Mouse (Mus musculus) MEL (cell line): ENCODE measurements at regions not wholly inside any gene's neighbourhood (a gene's known extent, or its start where the extent isn't known, plus 50 kb on each side); places are given as distances from the start of the nearest gene placed in this dataset.
A peak's percentile ranks its signal among the peaks of the same experiment; 100 is the strongest.
"Not testable (repeated sequence)": the region's sequence is repeated elsewhere in the genome, so short reads cannot be mapped to it uniquely, and the experiment has no call there.

Source experiments
- DNase-seq: peaks from one replicate; pipeline ENCODE4 v3.0.0; 2011; ENCODE audit warnings: low read depth, low spot score
- H3K27ac ChIP-seq: 2 replicates; pipeline ENCODE4 v1.5.1; 2012; ENCODE audit warnings: low read depth, mild to moderate bottlenecking, control low read depth, low read length, moderate library complexity; ENCODE audit not compliant: control insufficient read depth
- H3K27me3 ChIP-seq, 2 experiments: fragments of 150-350 bp in 1 of 2; sonication (generic) in 1 of 2; 2 replicates each; pipeline ENCODE4 v1.6.1; 2012; ENCODE audit warnings: low read length in 2 of 2, mild to moderate bottlenecking in 2 of 2, improper control_type of control experiment in 1 of 2, moderate library complexity in 1 of 2; ENCODE audit not compliant: insufficient read depth in 2 of 2, control insufficient read depth in 1 of 2
- H3K36me3 ChIP-seq, 2 experiments: 2 replicates each; pipeline ENCODE4 v1.6.1; 2012 to 2014; ENCODE audit warnings: low read length in 2 of 2, improper control_type of control experiment in 1 of 2, inconsistent platforms in 1 of 2, mild to moderate bottlenecking in 1 of 2; ENCODE audit not compliant: insufficient read depth in 2 of 2, control insufficient read depth in 1 of 2
- H3K4me1 ChIP-seq, 2 experiments: fragments of 150-350 bp in 1 of 2; sonication (generic) in 1 of 2; 2 replicates each; pipeline ENCODE4 v1.6.1; 2012; ENCODE audit warnings: low read length in 2 of 2, improper control_type of control experiment in 1 of 2, mild to moderate bottlenecking in 1 of 2; ENCODE audit not compliant: insufficient read depth in 2 of 2, control insufficient read depth in 1 of 2
- H3K4me3 ChIP-seq, 2 experiments: fragments of 150-350 bp in 1 of 2; sonication (generic) in 1 of 2; 2 replicates each; pipeline ENCODE4 v1.5.1; 2012; ENCODE audit warnings: low read depth in 2 of 2, low read length in 2 of 2, mild to moderate bottlenecking in 2 of 2, moderate library complexity in 2 of 2, control low read depth in 1 of 2, improper control_type of control experiment in 1 of 2; ENCODE audit not compliant: control insufficient read depth in 1 of 2, insufficient read depth in 1 of 2
- H3K79me2 ChIP-seq: 2 replicates; pipeline ENCODE4 v1.6.1; 2012; ENCODE audit warnings: mild to moderate bottlenecking, low read length, moderate library complexity; ENCODE audit not compliant: control insufficient read depth, poor library complexity, insufficient read depth
- H3K9ac ChIP-seq: 2 replicates; pipeline ENCODE4 v1.6.1; 2012; ENCODE audit warnings: low read depth, mild to moderate bottlenecking, control low read depth, low read length, moderate library complexity; ENCODE audit not compliant: control insufficient read depth, poor library complexity, severe bottlenecking
- H3K9me3 ChIP-seq: fragments of 150-350 bp; sonication (generic); replicated peaks from 2 replicates; pipeline ENCODE4 v1.6.1; 2012; ENCODE audit warnings: mild to moderate bottlenecking, low read length, improper control_type of control experiment, moderate library complexity; ENCODE audit not compliant: insufficient read depth
- CTCF ChIP-seq, 3 experiments: IDR thresholded peaks in 2 of 3; conservative IDR thresholded peaks in 1 of 3; 2 replicates each; pipeline ENCODE4 v1.5.1; 2011 to 2012; ENCODE audit warnings: low read length in 3 of 3, low read depth in 2 of 3, mild to moderate bottlenecking in 2 of 3, improper control_type of control experiment in 1 of 3, inconsistent platforms in 1 of 3, mixed read lengths in 1 of 3, moderate library complexity in 1 of 3; ENCODE audit not compliant: control insufficient read depth in 1 of 3, insufficient read depth in 1 of 3, poor library complexity in 1 of 3, severe bottlenecking in 1 of 3
- ELF1 ChIP-seq: IDR thresholded peaks from 2 replicates; pipeline ENCODE4 v1.6.1; 2014; ENCODE audit warnings: low read depth, mild to moderate bottlenecking, inconsistent platforms, low read length, improper control_type of control experiment, moderate library complexity
- HCFC1 ChIP-seq: IDR thresholded peaks from 2 replicates; pipeline ENCODE4 v1.6.1; 2012; ENCODE audit warnings: low read depth, mild to moderate bottlenecking, inconsistent platforms, low read length, improper control_type of control experiment, moderate library complexity
- MAX ChIP-seq: IDR thresholded peaks from 2 replicates; pipeline ENCODE4 v1.6.1; 2011; ENCODE audit warnings: low read length, improper control_type of control experiment
- RAD21 ChIP-seq: IDR thresholded peaks from 2 replicates; pipeline ENCODE4 v1.6.1; 2011; ENCODE audit warnings: mild to moderate bottlenecking, low read depth, low read length, improper control_type of control experiment
- RCOR1 ChIP-seq: IDR thresholded peaks from 2 replicates; pipeline ENCODE4 v1.6.1; 2012; ENCODE audit warnings: low read depth, mild to moderate bottlenecking, inconsistent platforms, low read length, improper control_type of control experiment
- TBP ChIP-seq: IDR thresholded peaks from 2 replicates; pipeline ENCODE4 v1.8.0; 2011; ENCODE audit warnings: low read depth, low read length, improper control_type of control experiment
- ZNF384 ChIP-seq: IDR thresholded peaks from 2 replicates; pipeline ENCODE4 v1.6.1; 2012; ENCODE audit warnings: low read depth, mild to moderate bottlenecking, inconsistent platforms, low read length, improper control_type of control experiment

DNA sequence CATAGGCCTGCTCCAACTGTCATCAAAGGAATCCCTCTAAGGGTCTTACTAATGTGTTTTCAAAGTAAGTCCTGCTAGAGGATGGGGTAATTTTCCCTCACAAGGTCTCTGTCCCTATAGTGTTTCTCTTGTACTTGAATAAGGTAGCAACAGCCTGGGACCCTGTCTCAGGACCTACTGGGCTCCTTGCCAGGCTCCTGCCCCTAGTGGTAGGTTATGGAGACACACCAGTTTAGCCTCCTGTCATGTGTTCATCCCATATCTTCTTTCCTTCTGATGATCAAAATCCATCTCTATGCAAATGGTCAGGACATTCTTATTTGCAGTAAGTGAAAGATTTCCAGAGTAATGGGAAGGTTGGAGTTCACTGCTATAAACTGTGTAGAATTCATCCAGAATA, 645.0 kb downstream of the Rpia start:
- no peaks in the 10 kb centered on the region for H3K27me3 ChIP-seq
- peak; percentile 13 for DNase-seq
- no peak for TF ChIP-seq HCFC1
- TF ChIP-seq CTCF (IDR thresholded peaks at IDR 0.05 in 2 of 3, conservative IDR thresholded peaks at IDR 0.05 in 1 of 3; ENCODE audit: control insufficient read depth in 1 of 3, insufficient read depth in 1 of 3, low read depth in 2 of 3, low read length in 3 of 3, poor library complexity in 1 of 3, severe bottlenecking in 1 of 3) = peak; percentile 33 to 39 (median 37); a peak in 5 of 6 replicates
- no peak for TF ChIP-seq ELF1
- no peaks in the 10 kb centered on the region for H3K9me3 ChIP-seq
- no peaks in the 10 kb centered on the region for H3K79me2 ChIP-seq
- H3K27ac ChIP-seq = no peak overlapping the region
- H3K36me3 ChIP-seq = no peaks in the 10 kb centered on the region
- H3K4me3 ChIP-seq = no peak overlapping the region
- H3K9ac ChIP-seq = no peak overlapping the region
- H3K4me1 ChIP-seq = no peaks in the 10 kb centered on the region

DNA sequence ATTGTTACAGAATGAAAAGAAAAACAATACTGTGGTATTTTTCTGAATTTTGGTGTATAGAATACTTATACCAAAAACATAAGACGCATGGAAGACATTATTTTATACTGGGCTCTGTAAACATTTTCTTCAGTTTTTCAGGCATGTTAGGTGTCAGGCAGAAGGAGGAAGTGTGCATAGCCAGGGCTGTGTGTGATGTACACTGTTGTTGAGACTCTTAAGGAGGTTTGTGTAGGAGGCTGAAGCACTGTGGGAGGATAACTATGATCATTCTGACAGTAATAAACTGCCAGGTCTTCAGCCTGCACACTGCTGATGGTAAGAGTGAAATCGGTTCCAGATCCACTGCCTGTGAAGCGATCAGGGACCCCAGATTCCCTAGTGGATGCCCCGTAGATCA, 648.7 kb downstream of the Rpia start:
- H3K27ac ChIP-seq, H3K79me2 ChIP-seq, H3K4me3 ChIP-seq, H3K27me3 ChIP-seq, H3K9ac ChIP-seq, H3K9me3 ChIP-seq, H3K36me3 ChIP-seq, H3K4me1 ChIP-seq, DNase-seq: not testable (repeated sequence)

DNA sequence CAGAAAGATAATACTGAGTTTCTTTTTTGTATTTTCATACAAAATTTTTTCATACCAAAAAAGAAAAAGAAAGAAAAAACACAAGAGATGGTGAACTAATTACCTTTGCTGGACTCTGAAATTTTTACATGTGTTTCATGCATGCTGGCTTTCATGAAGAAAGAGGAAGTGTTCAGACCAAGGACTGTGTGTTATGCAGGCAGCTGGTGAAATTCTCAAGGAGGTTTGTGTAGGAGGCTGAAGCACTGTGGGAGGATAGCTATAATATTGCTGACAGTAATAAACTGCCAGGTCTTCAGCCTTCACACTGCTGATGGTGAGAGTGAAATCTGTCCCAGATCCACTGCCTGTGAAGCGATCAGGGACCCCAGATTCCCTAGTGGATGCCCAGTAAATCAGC, 675.2 kb downstream of the Rpia start:
- Histone ChIP-seq H3K27ac (no peak overlapping the region), H3K9me3 (no peaks in the 10 kb centered on the region), H3K36me3 (no peaks in the 10 kb centered on the region), H3K9ac (no peak overlapping the region), H3K4me3 (no peak overlapping the region), H3K79me2 (no peaks in the 10 kb centered on the region), H3K27me3 (no peaks in the 10 kb centered on the region), H3K4me1 (no peaks in the 10 kb centered on the region)
- no peak for TF ChIP-seq ZNF384
- no peak for TF ChIP-seq CTCF (IDR thresholded peaks at IDR 0.05 in 2 of 3, conservative IDR thresholded peaks at IDR 0.05 in 1 of 3; ENCODE audit: control insufficient read depth in 1 of 3, insufficient read depth in 1 of 3, low read depth in 2 of 3, low read length in 3 of 3, poor library complexity in 1 of 3, severe bottlenecking in 1 of 3)
- no peak for TF ChIP-seq MAX
- no peak for DNase-seq

DNA sequence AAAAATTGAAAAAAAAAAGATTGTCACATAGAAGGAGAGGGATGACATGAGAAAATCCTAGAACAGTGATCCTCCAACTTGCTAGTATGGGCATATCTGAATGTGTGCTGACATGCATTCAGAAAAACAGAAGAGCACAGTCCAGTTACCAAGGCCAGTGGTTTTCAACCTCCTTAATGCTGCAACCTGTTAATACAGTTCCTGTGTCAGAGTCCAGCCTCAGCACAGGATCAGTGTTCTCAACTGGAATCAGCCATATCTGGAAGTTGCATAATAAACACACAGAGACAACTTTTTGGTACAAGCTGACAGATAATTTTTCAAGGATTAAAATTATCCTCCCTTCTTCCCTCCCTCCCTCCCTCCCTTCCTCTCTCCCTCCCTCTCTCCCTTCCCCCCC, 680.1 kb downstream of the Rpia start:
- Histone ChIP-seq H3K4me3 (no peak overlapping the region), H3K4me1 (no peaks in the 10 kb centered on the region), H3K79me2 (no peaks in the 10 kb centered on the region), H3K9ac (no peak overlapping the region), H3K36me3 (no peaks in the 10 kb centered on the region), H3K9me3 (no peaks in the 10 kb centered on the region), H3K27me3 (no peaks in the 10 kb centered on the region), H3K27ac (no peak overlapping the region)
- no peak for DNase-seq
- TF ChIP-seq RCOR1 = no peak
- TF ChIP-seq RAD21 = no peak
- TF ChIP-seq TBP = no peak

DNA sequence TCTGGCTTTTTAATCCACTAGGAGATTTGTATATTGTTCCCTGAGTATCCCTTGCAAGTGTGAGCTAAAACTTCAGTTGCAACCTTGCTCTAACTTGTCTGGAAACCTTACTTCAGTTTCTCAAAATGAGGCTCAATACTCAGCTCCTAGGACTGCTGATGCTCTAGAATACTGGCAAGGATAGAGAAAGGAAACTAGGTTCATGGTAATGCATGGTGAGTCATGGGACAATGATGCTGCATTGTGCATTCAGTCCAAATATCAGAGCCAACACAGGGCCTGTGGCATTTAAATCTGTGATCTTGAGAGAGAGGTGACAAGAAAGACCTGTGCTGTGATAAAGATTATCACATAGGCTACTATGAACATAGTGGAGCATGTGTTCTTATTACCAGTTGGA, 682.6 kb downstream of the Rpia start:
- H3K4me1 ChIP-seq, H3K27ac ChIP-seq, H3K36me3 ChIP-seq, H3K4me3 ChIP-seq, H3K27me3 ChIP-seq, DNase-seq, H3K79me2 ChIP-seq, H3K9ac ChIP-seq, H3K9me3 ChIP-seq: not testable (repeated sequence)
